Mouse (Mus musculus) embryonic fibroblast, embryonic 13.5 days (primary cell): Measurements from ENCODE around the gene Lipa.

Source experiments
- CTCF ChIP-seq: IDR thresholded peaks from 2 replicates; pipeline ENCODE4 v1.5.1; 2011; ENCODE audit warnings: mild to moderate bottlenecking, control low read depth, low read length, moderate library complexity, borderline replicate concordance; ENCODE audit not compliant: insufficient read depth
- POLR2A ChIP-seq: IDR thresholded peaks from 2 replicates; pipeline ENCODE4 v1.6.1; 2011; ENCODE audit warnings: low read depth, mild to moderate bottlenecking, control low read depth, low read length, moderate library complexity

DNA sequence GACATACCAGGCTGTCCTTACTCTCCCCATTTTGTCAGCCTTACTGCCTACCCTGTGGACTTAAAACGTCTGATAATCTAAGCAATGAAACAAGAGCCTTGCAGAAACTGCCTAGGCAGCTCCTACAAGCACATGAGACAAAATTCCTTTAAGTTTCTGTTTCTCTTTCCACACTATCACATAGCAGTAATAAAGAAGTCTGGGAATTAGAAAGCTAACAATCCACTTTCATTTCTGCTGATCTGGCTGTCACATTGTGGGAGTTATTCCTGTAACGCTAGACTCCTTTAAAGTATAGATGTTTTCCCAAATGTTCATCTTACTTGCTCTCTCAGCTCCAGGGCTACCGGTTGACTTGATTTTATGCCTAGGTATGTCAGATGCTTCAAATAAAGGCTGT is 26.2 kb upstream of the Lipa start:
- TF ChIP-seq CTCF (no peak), POLR2A (no peak)
